Mouse (Mus musculus) liver, embryonic 15.5 days (tissue): ENCODE measurements around the gene Atp8b4. TPM values are rescaled to one million over a fixed set of nuclear protein-coding genes. Genes with fewer than 3 reads are reported as not detected.
A peak's percentile ranks its signal among the peaks of the same experiment; 100 is the strongest.
"Not testable (repeated sequence)": the region's sequence is repeated elsewhere in the genome, so short reads cannot be mapped to it uniquely, and the experiment has no call there.

Experiments used
- ATAC-seq: fragments of 200-750 bp; cut with Nextera tagmentation; 2 replicates; pipeline ENCODE4 v1.8.0; 2017; ENCODE audit warnings: moderate number of reproducible peaks, mild to moderate bottlenecking, moderate library complexity; ENCODE audit not compliant: insufficient read depth
- H3K27ac ChIP-seq: fragments of 300-500 bp; sonication (generic); replicated peaks from 2 replicates; pipeline ENCODE4 v1.5.1; 2015; ENCODE audit warnings: mild to moderate bottlenecking, inconsistent platforms
- H3K27me3 ChIP-seq: fragments of 300-500 bp; sonication (generic); 2 replicates; pipeline ENCODE4 v1.6.1; 2015; ENCODE audit warnings: mild to moderate bottlenecking, inconsistent platforms
- H3K36me3 ChIP-seq: fragments of 300-500 bp; sonication (generic); replicated peaks from 2 replicates; pipeline ENCODE4 v1.6.1; 2015; ENCODE audit warnings: moderate library complexity, mild to moderate bottlenecking, inconsistent platforms
- H3K4me1 ChIP-seq: fragments of 300-500 bp; sonication (generic); replicated peaks from 2 replicates; pipeline ENCODE4 v1.6.1; 2015; ENCODE audit warnings: inconsistent platforms
- H3K4me2 ChIP-seq: fragments of 300-500 bp; sonication (generic); 2 replicates; pipeline ENCODE4 v1.6.1; 2015; ENCODE audit warnings: moderate library complexity, mild to moderate bottlenecking, inconsistent platforms
- H3K4me3 ChIP-seq: fragments of 300-500 bp; sonication (generic); replicated peaks from 2 replicates; pipeline ENCODE4 v1.5.1; 2015; ENCODE audit warnings: mild to moderate bottlenecking, inconsistent platforms
- H3K9ac ChIP-seq: fragments of 300-500 bp; sonication (generic); 2 replicates; pipeline ENCODE4 v1.6.1; 2015; ENCODE audit warnings: moderate library complexity, mild to moderate bottlenecking, inconsistent platforms
- H3K9me3 ChIP-seq: fragments of 300-500 bp; sonication (generic); replicated peaks from 2 replicates; pipeline ENCODE4 v1.6.1; 2016; ENCODE audit warnings: inconsistent platforms
- WGBS: fragments of 180-500 bp; shearing (Covaris S2); methylation state at CpG from one replicate; pipeline ENCODE4 v1.1.7; 2015; ENCODE audit warnings: mixed read lengths; ENCODE audit not compliant: insufficient replicate concordance; 5-methylcytosine and 5-hydroxymethylcytosine counted together
- polyA plus RNA-seq: library from polyadenylated mRNA; unstranded; fragments of >200 nt; fragmentation: Nextera tagmentation; extraction: Ambion mirVana; gene quantifications from 2 replicates; pipeline ENCODE4 v1.2.1, GENCODE M21; 2015

Gene Atp8b4
- polyA plus RNA-seq, 1 experiment from 2014 or later = 6.7 TPM

GRCm38 (mm10) chr2:126474019-126474418 is 26.5 kb downstream of the Atp8b4 start:
- Histone ChIP-seq H3K4me3 (no peak overlapping the region), H3K36me3 (no peaks in the 10 kb centered on the region), H3K9ac (no peak overlapping the region), H3K4me2 (no peak overlapping the region), H3K27me3 (no peaks in the 10 kb centered on the region), H3K27ac (no peak overlapping the region), H3K4me1 (0 out of 2 replicates have a peak, but pooled peaks cover 3% of the 10 kb centered on the region), H3K9me3 (no peaks in the 10 kb centered on the region)
- ATAC-seq = no peak
- WGBS = 39% methylated on average over 6 of the region's 6 CpGs

- no peak overlapping the region for H3K4me3 ChIP-seq
- no peak overlapping the region for H3K4me2 ChIP-seq
- H3K27ac ChIP-seq = 0 out of 2 replicates have a peak overlapping the region, but pooled peaks have one; percentile 7
- H3K9ac ChIP-seq = no peak overlapping the region
- no peaks in the 10 kb centered on the region for H3K9me3 ChIP-seq
- H3K4me1 ChIP-seq = 0 out of 2 replicates have a peak, but pooled peaks cover 3% of the 10 kb centered on the region
- no peak for ATAC-seq
- H3K36me3 ChIP-seq = no peaks in the 10 kb centered on the region
- H3K27me3 ChIP-seq = no peaks in the 10 kb centered on the region
- 57% methylated on average over 5 of the region's 5 CpGs for WGBS
Measured at GRCm38 (mm10) chr2:126472836-126473235, 27.6 kb downstream of the Atp8b4 start.

GRCm38 (mm10) chr2:126467790-126468189 is 32.7 kb downstream of the Atp8b4 start:
- Histone ChIP-seq H3K9me3 (no peaks in the 10 kb centered on the region), H3K27me3 (no peaks in the 10 kb centered on the region), H3K27ac (0 out of 2 replicates have a peak overlapping the region, but pooled peaks have one; percentile 34), H3K4me2 (no peak overlapping the region), H3K9ac (no peak overlapping the region), H3K36me3 (no peaks in the 10 kb centered on the region), H3K4me1 (no peaks in the 10 kb centered on the region), H3K4me3 (no peak overlapping the region)
- 25% methylated on average over 4 of the region's 4 CpGs for WGBS
- ATAC-seq = no peak

GRCm38 (mm10) chr2:126466391-126467134 is 33.9 kb downstream of the Atp8b4 start:
- 37% methylated on average over 13 of the region's 13 CpGs for WGBS
- Histone ChIP-seq H3K4me1 (no peaks in the 10 kb centered on the region), H3K36me3 (no peaks in the 10 kb centered on the region), H3K4me3 (no peak overlapping the region), H3K27me3 (no peaks in the 10 kb centered on the region), H3K4me2 (no peak overlapping the region), H3K27ac (0 out of 2 replicates have a peak overlapping the region, but pooled peaks have one; percentile 41), H3K9me3 (no peaks in the 10 kb centered on the region), H3K9ac (no peak overlapping the region)
- no peak; the same call in none of the 2 replicates for ATAC-seq

- Histone ChIP-seq H3K4me3 (no peak overlapping the region), H3K9me3 (no peaks in the 10 kb centered on the region), H3K4me1 (no peaks in the 10 kb centered on the region), H3K27me3 (no peaks in the 10 kb centered on the region), H3K9ac (no peak overlapping the region), H3K36me3 (no peaks in the 10 kb centered on the region), H3K4me2 (no peak overlapping the region), H3K27ac (no peak overlapping the region)
- 79% methylated on average over 2 of the region's 2 CpGs for WGBS
- no peak for ATAC-seq
Measured at GRCm38 (mm10) chr2:126458661-126459060, 41.8 kb downstream of the Atp8b4 start.

- H3K9me3 ChIP-seq, H3K27me3 ChIP-seq, H3K4me1 ChIP-seq, H3K9ac ChIP-seq, ATAC-seq, H3K4me3 ChIP-seq, H3K27ac ChIP-seq, H3K4me2 ChIP-seq, H3K36me3 ChIP-seq: not testable (repeated sequence)
- 30% methylated on average over 2 of the region's 2 CpGs for WGBS
Measured at GRCm38 (mm10) chr2:126457759-126458158, 42.7 kb downstream of the Atp8b4 start.

- no peaks in the 10 kb centered on the region for H3K36me3 ChIP-seq
- no peak overlapping the region for H3K27ac ChIP-seq
- ATAC-seq = no peak
- H3K4me3 ChIP-seq = no peak overlapping the region
- no peaks in the 10 kb centered on the region for H3K27me3 ChIP-seq
- no peaks in the 10 kb centered on the region for H3K4me1 ChIP-seq
- H3K9me3 ChIP-seq = no peaks in the 10 kb centered on the region
- H3K4me2 ChIP-seq = no peak overlapping the region
- WGBS = 59% methylated on average over 7 of the region's 7 CpGs
- no peak overlapping the region for H3K9ac ChIP-seq
Measured at GRCm38 (mm10) chr2:126450937-126451302, 49.6 kb downstream of the Atp8b4 start.

GRCm38 (mm10) chr2:126450210-126450936 is 50.1 kb downstream of the Atp8b4 start:
- H3K36me3 ChIP-seq = no peaks in the 10 kb centered on the region
- H3K27ac ChIP-seq = no peak overlapping the region
- 62% methylated on average over 14 of the region's 14 CpGs for whole genome bisulfite sequencing
- H3K4me1 ChIP-seq = no peaks in the 10 kb centered on the region
- no peak for ATAC-seq
- no peak overlapping the region for H3K4me3 ChIP-seq
- no peaks in the 10 kb centered on the region for H3K9me3 ChIP-seq
- no peak overlapping the region for H3K9ac ChIP-seq
- no peaks in the 10 kb centered on the region for H3K27me3 ChIP-seq
- H3K4me2 ChIP-seq = no peak overlapping the region

- ATAC-seq = no peak
- Histone ChIP-seq H3K36me3 (no peaks in the 10 kb centered on the region), H3K9me3 (no peaks in the 10 kb centered on the region), H3K4me3 (no peak overlapping the region), H3K27ac (no peak overlapping the region), H3K27me3 (no peaks in the 10 kb centered on the region), H3K9ac (no peak overlapping the region), H3K4me1 (no peaks in the 10 kb centered on the region), H3K4me2 (no peak overlapping the region)
- WGBS = 54% methylated on average over 6 of the region's 6 CpGs
Measured at GRCm38 (mm10) chr2:126445039-126445438, 55.4 kb downstream of the Atp8b4 start.

GRCm38 (mm10) chr2:126441586-126441985 is 58.9 kb downstream of the Atp8b4 start:
- no peak overlapping the region for H3K4me2 ChIP-seq
- H3K9me3 ChIP-seq = no peaks in the 10 kb centered on the region
- no peak overlapping the region for H3K27ac ChIP-seq
- H3K9ac ChIP-seq = no peak overlapping the region
- H3K4me3 ChIP-seq = no peak overlapping the region
- no peaks in the 10 kb centered on the region for H3K36me3 ChIP-seq
- H3K4me1 ChIP-seq = no peaks in the 10 kb centered on the region
- H3K27me3 ChIP-seq = no peaks in the 10 kb centered on the region
- WGBS = 54% methylated on average over 4 of the region's 4 CpGs
- no peak for ATAC-seq

GRCm38 (mm10) chr2:126434712-126435111 is 65.8 kb downstream of the Atp8b4 start:
- H3K9ac ChIP-seq = no peak overlapping the region
- no peaks in the 10 kb centered on the region for H3K27me3 ChIP-seq
- H3K9me3 ChIP-seq = no peaks in the 10 kb centered on the region
- no peak overlapping the region for H3K27ac ChIP-seq
- H3K4me1 ChIP-seq = no peaks in the 10 kb centered on the region
- no peak overlapping the region for H3K4me2 ChIP-seq
- WGBS = 35% methylated on average over 1 of the region's 1 CpGs
- no peak overlapping the region for H3K4me3 ChIP-seq
- no peak for ATAC-seq
- H3K36me3 ChIP-seq = no peaks in the 10 kb centered on the region
